Mouse (Mus musculus) testis, postnatal 10 days (tissue): Measurements from ENCODE around the gene Sac3d1.

Source experiments
- DNase-seq: peaks from one replicate; pipeline ENCODE4 v3.0.0; 2021; ENCODE audit warnings: low spot score

Sac3d1 gene

GRCm38 (mm10) chr19:6118677-6119185, 281 bp upstream of the Sac3d1 start:
- peak; percentile 65 for DNase-seq

GRCm38 (mm10) chr19:6117346-6117985, 984 bp downstream of the Sac3d1 start:
- no peak for DNase-seq

- DNase-seq: no peak
Observed at GRCm38 (mm10) chr19:6116113-6116850, 2.2 kb downstream of the Sac3d1 start.

- peak; percentile 40 for DNase-seq
Observed at GRCm38 (mm10) chr19:6113116-6113515, 5.3 kb downstream of the Sac3d1 start.

- no peak for DNase-seq
Observed at GRCm38 (mm10) chr19:6105586-6105985, 12.9 kb downstream of the Sac3d1 start, which contains the start of gene Naaladl1. Gene Naaladl1, plus strand, starts transcription at chr19:6105782.

- DNase-seq: no peak
Observed at GRCm38 (mm10) chr19:6104476-6104875, 14.0 kb downstream of the Sac3d1 start.

- DNase-seq: no peak
Observed at GRCm38 (mm10) chr19:6102169-6102853, 16.1 kb downstream of the Sac3d1 start.

- no peak for DNase-seq
Observed at GRCm38 (mm10) chr19:6101186-6101585, 17.3 kb downstream of the Sac3d1 start.

- no peak for DNase-seq
Observed at GRCm38 (mm10) chr19:6097847-6098246, 20.6 kb downstream of the Sac3d1 start.

- DNase-seq: no peak
Observed at GRCm38 (mm10) chr19:6094119-6094518, 24.3 kb downstream of the Sac3d1 start, which contains the start of gene AC131692.1. Gene AC131692.1, plus strand, starts transcription at chr19:6094419.

- no peak for DNase-seq
Observed at GRCm38 (mm10) chr19:6088841-6089240, 29.6 kb downstream of the Sac3d1 start.

- DNase-seq: peak; percentile 67
Observed at GRCm38 (mm10) chr19:6085417-6085879, 33.0 kb downstream of the Sac3d1 start.

GRCm38 (mm10) chr19:6084478-6085248, 33.8 kb downstream of the Sac3d1 start, which contains the start of the genes Zfpl1 and Cdca5:
Gene Zfpl1, minus strand, starts transcription at chr19:6084956.
Gene Cdca5, plus strand, starts transcription at chr19:6084983.
- peak; percentile 95 for DNase-seq

- no peak for DNase-seq
Observed at GRCm38 (mm10) chr19:6082156-6082555, 36.3 kb downstream of the Sac3d1 start, which contains the start of gene Gm28374. Gene Gm28374, minus strand, starts transcription at chr19:6082256.

GRCm38 (mm10) chr19:6079983-6080480, 38.4 kb downstream of the Sac3d1 start, which contains the start of gene Tmem262:
Gene Tmem262, plus strand, starts transcription at chr19:6080033.
- no peak for DNase-seq

GRCm38 (mm10) chr19:6076564-6077393, 41.7 kb downstream of the Sac3d1 start, which contains the start of gene Vps51:
Gene Vps51, minus strand, starts transcription at chr19:6077231.
- peak; percentile 84 for DNase-seq

- no peak for DNase-seq
Observed at GRCm38 (mm10) chr19:6073889-6074288, 44.6 kb downstream of the Sac3d1 start.

GRCm38 (mm10) chr19:6071261-6071660, 47.2 kb downstream of the Sac3d1 start:
- DNase-seq: no peak

- no peak for DNase-seq
Observed at GRCm38 (mm10) chr19:6070571-6071250, 47.7 kb downstream of the Sac3d1 start.

- no peak for DNase-seq
Observed at GRCm38 (mm10) chr19:6069851-6070250, 48.6 kb downstream of the Sac3d1 start.
